Mouse (Mus musculus) embryonic facial prominence, embryonic 11.5 days (tissue): ENCODE data around the gene Lingo1. TPM values are rescaled to one million over a fixed set of nuclear protein-coding genes. Genes with fewer than 3 reads are reported as not detected.

ENCODE experiments used
- ATAC-seq: fragments of 200-750 bp; cut with Nextera tagmentation; replicated peaks from 2 replicates; pipeline ENCODE4 v1.8.0; 2017; ENCODE audit warnings: low read depth; ENCODE audit not compliant: insufficient number of reproducible peaks, low FRiP score, low TSS enrichment
- DNase-seq: peaks from one replicate; pipeline ENCODE4 v3.0.0-alpha.2; 2015; ENCODE audit warnings: low spot score
- H3K27ac ChIP-seq: fragments of 300-500 bp; sonication (generic); replicated peaks from 2 replicates; pipeline ENCODE4 v1.5.1; 2014; ENCODE audit warnings: mild to moderate bottlenecking, low read depth, low read length, control low read depth
- H3K27me3 ChIP-seq: fragments of 300-500 bp; sonication (generic); 2 replicates; pipeline ENCODE4 v1.6.1; 2014; ENCODE audit warnings: mild to moderate bottlenecking, low read length, moderate library complexity, mixed read lengths; ENCODE audit not compliant: control insufficient read depth, insufficient read depth
- H3K36me3 ChIP-seq: fragments of 300-500 bp; sonication (generic); replicated peaks from 2 replicates; pipeline ENCODE4 v1.6.1; 2014; ENCODE audit warnings: low read depth, mild to moderate bottlenecking, low read length, moderate library complexity, mixed read lengths; ENCODE audit not compliant: control insufficient read depth, insufficient read depth
- H3K4me1 ChIP-seq: fragments of 300-500 bp; sonication (generic); 2 replicates; pipeline ENCODE4 v1.6.1; 2014; ENCODE audit warnings: low read length, mixed read lengths; ENCODE audit not compliant: control insufficient read depth, insufficient read depth
- H3K4me2 ChIP-seq: fragments of 300-500 bp; sonication (generic); 2 replicates; pipeline ENCODE4 v1.6.1; 2014; ENCODE audit warnings: low read depth, mild to moderate bottlenecking, control low read depth, low read length, moderate library complexity
- H3K4me3 ChIP-seq: fragments of 300-500 bp; sonication (generic); 2 replicates; pipeline ENCODE4 v1.5.1; 2014; ENCODE audit warnings: low read depth, low read length, control low read depth
- H3K9ac ChIP-seq: fragments of 300-500 bp; sonication (generic); replicated peaks from 2 replicates; pipeline ENCODE4 v1.6.1; 2014; ENCODE audit warnings: mild to moderate bottlenecking, control low read depth, low read length
- H3K9me3 ChIP-seq: fragments of 300-500 bp; sonication (generic); replicated peaks from 2 replicates; pipeline ENCODE4 v1.6.1; 2016; ENCODE audit warnings: mild to moderate bottlenecking, low read length, inconsistent platforms, mixed read lengths; ENCODE audit not compliant: control insufficient read depth
- WGBS: fragments of 180-500 bp; shearing (Covaris S2); extraction: QIAGEN DNeasy Blood & Tissue Kit; methylation state at CpG from one replicate; pipeline ENCODE4 v1.1.7; 2014; 5-methylcytosine and 5-hydroxymethylcytosine counted together
- polyA plus RNA-seq: library from polyadenylated mRNA; unstranded; fragments of >200 nt; fragmentation: Nextera tagmentation; extraction: Ambion mirVana; gene quantifications from 2 replicates; pipeline ENCODE4 v1.2.1, GENCODE M21; 2014

The Lingo1 gene
- polyA plus RNA-seq, 1 experiment from 2014 or later, result 3.9 TPM

DNA sequence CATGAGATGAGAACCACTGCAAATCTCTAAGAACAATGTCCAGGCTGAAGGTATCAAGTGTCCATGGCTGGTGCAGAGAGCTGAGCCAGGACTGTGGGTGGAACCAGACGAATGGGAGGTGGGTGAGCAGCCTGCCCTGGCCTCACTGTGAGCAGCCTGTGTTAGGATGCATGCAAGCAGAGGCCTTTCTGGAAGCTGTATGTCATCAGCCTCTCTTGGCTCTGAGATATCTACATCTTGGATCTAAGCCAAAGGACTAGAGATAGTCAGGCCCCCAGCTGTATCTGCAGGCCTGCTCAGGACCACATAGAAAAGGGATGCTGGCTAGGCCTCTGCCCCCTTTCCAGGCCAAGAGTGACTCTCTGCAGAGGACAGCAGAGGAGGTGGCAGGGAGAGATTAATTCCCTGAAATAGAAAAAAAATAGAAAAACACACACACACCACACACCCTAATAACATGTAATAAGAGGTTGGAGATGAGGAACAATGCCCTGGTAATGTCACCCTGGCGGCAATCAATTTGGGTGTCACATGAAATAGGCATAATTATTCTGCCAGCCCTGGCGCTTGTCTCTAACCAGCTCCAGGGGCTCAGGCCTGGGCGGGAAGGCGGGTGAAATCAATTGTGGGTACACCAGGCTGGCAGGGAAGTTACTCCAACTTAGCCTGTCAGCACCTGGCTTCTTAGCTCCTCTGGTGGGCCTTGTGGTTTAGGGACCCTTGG, 166.4 kb downstream of the Lingo1 start:
- Histone ChIP-seq H3K4me1 (no peaks in the 10 kb centered on the region; the same call in 1 of the 2 replicates), H3K4me2 (no peak overlapping the region), H3K9ac (no peak overlapping the region), H3K27me3 (peaks cover 11% of the 10 kb centered on the region), H3K27ac (no peak overlapping the region), H3K4me3 (no peak overlapping the region), H3K36me3 (no peaks in the 10 kb centered on the region), H3K9me3 (no peaks in the 10 kb centered on the region)
- ATAC-seq (no peak), DNase-seq (no peak)
- 75% methylated on average over 5 of the region's 5 CpGs for WGBS

DNA sequence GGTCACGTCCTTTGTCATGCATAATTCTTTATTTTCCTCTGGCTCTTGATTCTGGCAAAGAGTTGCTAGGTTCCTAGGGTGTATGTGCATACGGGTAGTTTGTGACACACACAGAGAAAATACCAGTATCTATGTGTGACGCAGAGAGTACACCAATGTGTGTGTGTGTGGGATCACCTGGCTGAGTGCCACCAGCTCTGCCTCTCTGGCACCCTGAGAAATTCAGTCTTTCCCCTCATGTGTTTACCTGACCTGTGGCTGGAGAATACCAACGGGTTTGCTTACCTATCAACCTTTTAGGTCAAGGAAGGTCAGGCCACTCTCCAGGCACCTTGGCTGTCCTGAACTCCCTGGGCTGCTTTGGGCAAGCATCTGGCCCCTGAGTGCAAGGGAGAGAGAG, 169.0 kb downstream of the Lingo1 start:
- Histone ChIP-seq H3K9me3 (no peaks in the 10 kb centered on the region), H3K4me2 (no peak overlapping the region), H3K36me3 (no peaks in the 10 kb centered on the region), H3K4me1 (no peaks in the 10 kb centered on the region), H3K27me3 (no peaks in the 10 kb centered on the region), H3K27ac (no peak overlapping the region), H3K4me3 (no peak overlapping the region), H3K9ac (no peak overlapping the region)
- DNase-seq (no peak), ATAC-seq (no peak)
- WGBS, result 66% methylated on average over 4 of the region's 4 CpGs

DNA sequence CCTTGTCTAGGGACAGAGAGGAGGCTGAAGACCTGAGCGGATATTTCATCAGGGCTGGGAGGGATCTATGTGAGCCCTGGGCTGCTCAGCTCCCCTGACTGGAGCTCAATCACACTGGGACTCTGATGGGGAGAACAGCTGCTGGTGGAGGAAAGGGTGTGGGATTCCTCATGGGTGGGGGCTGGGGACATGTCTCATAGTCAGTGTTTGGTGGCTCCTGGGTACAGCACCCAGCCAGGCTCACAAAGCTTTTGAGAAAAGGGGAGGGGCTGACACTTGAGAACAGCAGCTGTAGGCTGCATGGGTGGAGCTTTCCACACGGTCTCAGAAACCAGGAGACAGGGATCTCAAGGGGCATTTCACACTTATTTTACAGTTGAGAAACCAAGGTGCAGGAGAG, 171.3 kb downstream of the Lingo1 start:
- Histone ChIP-seq H3K4me2 (no peak overlapping the region), H3K36me3 (no peaks in the 10 kb centered on the region), H3K27ac (no peak overlapping the region), H3K9ac (no peak overlapping the region), H3K27me3 (peaks cover 8% of the 10 kb centered on the region), H3K4me1 (no peaks in the 10 kb centered on the region), H3K4me3 (no peak overlapping the region), H3K9me3 (no peaks in the 10 kb centered on the region)
- DNase-seq (no peak), ATAC-seq (no peak; the same call in 1 of the 2 replicates)
- 34% methylated on average over 2 of the region's 2 CpGs for WGBS

DNA sequence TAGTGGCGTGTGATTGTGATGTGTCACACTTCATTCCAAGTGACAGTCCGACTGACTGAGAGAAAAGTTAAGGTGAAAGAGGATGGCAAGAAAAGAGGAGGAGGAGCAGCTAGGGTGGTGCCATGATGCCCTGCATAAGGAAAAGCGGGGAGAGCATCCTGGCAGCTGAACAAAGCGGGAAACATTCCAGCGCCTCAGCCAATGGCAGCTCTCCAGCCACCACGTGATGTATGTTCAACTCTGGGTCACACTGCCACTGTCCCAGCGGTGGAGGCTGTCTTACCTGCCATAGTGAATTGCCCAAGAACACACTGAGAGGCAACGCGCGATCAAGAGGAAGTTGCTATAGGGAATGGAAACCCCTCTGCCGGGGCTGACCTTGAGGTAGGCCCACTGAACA, 172.9 kb downstream of the Lingo1 start:
- ATAC-seq (no peak), DNase-seq (no peak)
- no peaks in the 10 kb centered on the region for H3K36me3 ChIP-seq
- no peak overlapping the region for H3K4me2 ChIP-seq
- no peak overlapping the region for H3K4me3 ChIP-seq
- H3K27ac ChIP-seq, result no peak overlapping the region
- no peak overlapping the region for H3K9ac ChIP-seq
- WGBS, result 86% methylated on average over 11 of the region's 11 CpGs
- no peaks in the 10 kb centered on the region for H3K9me3 ChIP-seq
- H3K4me1 ChIP-seq, result no peaks in the 10 kb centered on the region
- H3K27me3 ChIP-seq, result peaks cover 15% of the 10 kb centered on the region

DNA sequence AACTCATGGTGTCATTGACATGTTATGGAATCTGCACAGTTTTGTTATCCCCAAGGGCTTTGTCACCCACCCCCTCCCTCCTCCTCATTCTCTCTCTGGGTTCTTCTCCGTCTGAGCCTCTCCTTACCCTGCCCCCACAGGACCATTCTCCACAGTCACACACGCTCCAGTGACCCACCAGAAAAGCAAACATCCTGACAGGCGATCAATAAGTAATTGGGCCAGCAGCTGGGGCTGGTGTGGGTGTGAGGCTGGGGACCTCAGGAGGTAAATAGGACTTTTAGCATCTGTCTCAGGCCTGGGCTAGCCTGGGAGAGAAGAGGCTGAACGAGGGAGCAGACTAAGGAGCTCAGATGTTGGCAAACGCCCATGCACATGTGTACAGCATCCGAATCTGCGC, 173.5 kb downstream of the Lingo1 start:
- Histone ChIP-seq H3K4me3 (no peak overlapping the region), H3K36me3 (no peaks in the 10 kb centered on the region), H3K9me3 (no peaks in the 10 kb centered on the region), H3K27me3 (peaks cover 15% of the 10 kb centered on the region), H3K4me1 (no peaks in the 10 kb centered on the region), H3K9ac (no peak overlapping the region), H3K4me2 (no peak overlapping the region), H3K27ac (no peak overlapping the region)
- DNase-seq, result no peak
- ATAC-seq, result no peak
- WGBS, result 60% methylated on average over 7 of the region's 7 CpGs

DNA sequence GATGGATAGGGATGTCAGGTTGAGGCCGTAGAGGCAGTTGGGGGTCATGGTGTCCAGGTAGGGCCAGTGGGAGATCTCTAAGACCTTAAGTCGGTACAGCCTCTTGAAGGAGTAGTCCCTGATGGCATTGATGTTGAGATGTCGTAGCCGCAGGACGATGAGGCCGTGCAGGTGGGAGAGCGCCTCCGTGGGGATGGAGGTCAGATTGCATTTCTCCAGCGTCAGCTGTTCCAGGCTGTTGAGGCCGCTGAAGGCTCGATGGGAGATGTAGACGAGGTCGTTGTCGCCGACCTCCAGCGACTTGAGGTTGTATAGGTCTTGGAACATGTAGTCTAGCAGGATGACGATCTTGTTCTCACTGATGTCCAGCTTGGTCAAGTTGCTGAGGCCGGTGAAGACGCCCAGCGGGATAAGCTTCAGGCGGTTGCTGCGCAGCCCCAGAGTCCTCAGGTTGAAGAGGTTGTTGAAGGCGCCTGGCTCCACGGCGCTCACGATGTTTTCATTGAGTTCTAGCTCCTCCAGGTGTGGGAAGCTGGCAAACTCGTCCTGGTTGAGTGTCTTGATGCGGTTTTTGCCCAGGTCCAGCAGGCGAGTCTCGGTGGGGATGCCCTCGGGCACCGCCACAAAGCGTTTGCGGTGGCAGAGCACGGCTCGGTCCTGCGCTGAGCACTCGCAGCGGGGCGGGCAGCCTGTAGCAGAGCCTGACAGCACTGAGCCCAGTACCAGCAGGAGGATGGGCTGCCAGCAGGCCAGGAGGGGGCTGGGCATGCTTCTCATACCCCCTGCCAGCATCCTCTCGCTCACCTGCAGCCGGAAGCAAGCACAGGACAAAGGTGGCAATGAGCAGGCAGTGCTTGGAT, 175.5 kb downstream of the Lingo1 start:
- peaks cover 15% of the 10 kb centered on the region for H3K27me3 ChIP-seq
- H3K9ac ChIP-seq, result no peak overlapping the region
- DNase-seq (no peak), ATAC-seq (no peak)
- H3K4me2 ChIP-seq, result no peak overlapping the region
- no peaks in the 10 kb centered on the region for H3K4me1 ChIP-seq
- H3K36me3 ChIP-seq, result no peaks in the 10 kb centered on the region
- no peak overlapping the region for H3K27ac ChIP-seq
- no peak overlapping the region for H3K4me3 ChIP-seq
- H3K9me3 ChIP-seq, result no peaks in the 10 kb centered on the region
- 20% methylated on average over 42 of the region's 42 CpGs for WGBS

DNA sequence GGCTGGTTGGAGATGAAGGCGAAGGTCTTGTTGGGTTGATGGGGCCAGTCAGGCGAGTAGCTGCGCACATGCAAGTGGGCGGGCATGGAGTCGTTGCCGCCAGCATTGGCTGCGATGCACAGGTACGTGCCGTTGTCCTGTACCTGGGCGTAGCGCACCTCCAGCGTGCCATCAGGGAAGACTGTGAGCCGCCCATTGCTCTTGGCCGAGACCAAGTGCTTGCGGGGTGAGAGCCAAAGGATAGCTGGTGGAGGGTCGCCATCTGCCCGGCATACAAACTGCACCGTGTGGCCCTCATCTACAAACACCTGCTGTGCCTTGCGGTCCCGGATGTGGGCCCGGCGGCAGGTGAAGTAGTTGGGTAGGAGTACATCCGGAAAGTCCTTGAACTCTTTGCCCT, 176.6 kb downstream of the Lingo1 start:
- DNase-seq (no peak), ATAC-seq (no peak)
- WGBS, result 75% methylated on average over 23 of the region's 23 CpGs
- Histone ChIP-seq H3K9ac (no peak overlapping the region), H3K4me3 (no peak overlapping the region), H3K36me3 (no peaks in the 10 kb centered on the region), H3K27ac (no peak overlapping the region), H3K4me1 (no peaks in the 10 kb centered on the region), H3K4me2 (no peak overlapping the region), H3K27me3 (peaks cover 15% of the 10 kb centered on the region), H3K9me3 (no peaks in the 10 kb centered on the region)

DNA sequence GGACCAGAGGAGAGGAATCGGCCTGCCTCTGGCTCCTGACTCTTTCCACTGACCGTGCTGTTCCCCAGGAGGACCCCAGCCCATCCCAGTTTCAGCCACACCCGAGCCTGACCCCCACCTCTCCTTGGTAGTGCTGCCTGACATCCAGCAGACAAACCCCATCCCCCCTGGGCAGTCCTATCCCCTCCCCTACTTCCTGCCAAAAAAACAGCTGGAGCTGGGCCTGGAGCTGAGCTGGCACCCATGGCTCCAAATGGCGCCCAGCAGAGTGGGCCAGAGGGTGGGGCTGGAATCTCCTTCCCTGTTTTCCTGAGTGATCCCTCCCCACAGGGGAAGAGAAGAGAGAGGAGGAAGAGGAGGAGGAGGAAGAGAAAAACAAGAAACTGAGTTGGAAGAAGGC, 177.6 kb downstream of the Lingo1 start:
- Histone ChIP-seq H3K36me3 (no peaks in the 10 kb centered on the region), H3K4me2 (no peak overlapping the region), H3K9me3 (no peaks in the 10 kb centered on the region), H3K4me3 (no peak overlapping the region), H3K27me3 (peaks cover 15% of the 10 kb centered on the region), H3K27ac (no peak overlapping the region), H3K9ac (no peak overlapping the region), H3K4me1 (no peaks in the 10 kb centered on the region)
- ATAC-seq, result no peak
- DNase-seq, result no peak
- 71% methylated on average over 4 of the region's 4 CpGs for WGBS
